Mouse (Mus musculus): ENCODE data around the gene Tbc1d4.

GRCm38 (mm10) chr14:101561251-101561701 lies 47.7 kb downstream of the Tbc1d4 start:
- TF ChIP-seq POLR2A (IDR thresholded peaks at IDR 0.05; ENCODE audit: insufficient read depth, low read length) (no peak), CTCF (IDR thresholded peaks at IDR 0.05; ENCODE audit: low read depth, low read length) (no peak), EP300 (IDR thresholded peaks at IDR 0.05; ENCODE audit: insufficient read depth, low read depth, low read length) (no peak)

All from ES-Bruce4 (cell line).